Mouse (Mus musculus): ENCODE results near the gene Ankrd13d.

- TF ChIP-seq TAL1 (IDR thresholded peaks at IDR 0.05; ENCODE audit: low read length) (no peak), GATA1 (IDR thresholded peaks at IDR 0.05; ENCODE audit: low read length) (no peak)
Observed at GRCm38 (mm10) chr19:4305491-4306189, 22.7 kb upstream of the Ankrd13d start.

Data from erythroblast, embryonic 14.5 days (primary cell).